In the genomic region with DNA sequence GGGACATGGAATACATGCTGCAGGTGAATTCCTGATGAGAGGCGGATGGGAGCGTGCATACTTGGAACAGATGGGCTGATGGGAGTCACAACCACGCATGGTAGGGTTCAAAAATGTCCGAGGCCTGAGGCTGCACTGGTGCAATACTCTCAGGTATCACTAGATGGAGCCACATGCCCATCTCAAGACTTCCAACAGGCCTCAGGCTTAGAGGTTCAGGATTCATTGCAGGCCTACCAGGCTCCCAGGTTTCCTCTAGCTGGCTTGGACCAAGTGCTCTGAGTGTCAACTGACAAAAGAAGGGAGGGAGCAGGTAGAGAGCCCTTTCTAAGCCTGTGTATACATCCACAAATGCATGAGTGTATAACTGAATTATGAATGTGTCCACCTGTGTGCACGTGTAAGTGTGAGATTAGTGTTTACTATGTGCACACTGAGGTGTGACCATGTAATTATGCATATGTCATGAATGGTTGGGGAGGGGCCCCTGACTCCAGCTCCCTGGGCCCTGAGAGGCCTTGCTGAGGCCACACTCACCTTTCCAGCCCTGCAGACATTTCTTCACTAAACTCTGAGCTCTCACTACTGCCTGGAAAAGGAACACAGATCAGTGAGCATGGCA, we compare ENCODE assay signal across 9 mouse cellular contexts. TPM values are rescaled to one million over a fixed set of nuclear protein-coding genes. Genes with fewer than 3 reads are reported as not detected.
A peak's percentile ranks its signal among the peaks of the same experiment; 100 is the strongest.
DNase-seq lines count a peak whose midpoint lies in the region; ATAC-seq lines count a peak whose summit lies in the region.
"Had no signal": no experiment of that assay in that cellular context is flagged by ENCODE, and none has a peak within 500 bp of the region (broad histone marks: within the 10 kb centered on the region; RNA-seq: fewer than 3 reads in every experiment).

No protein-coding gene starts in this region.

- 0 out of 2 replicates have a peak overlapping the region, but pooled peaks have one; percentile 0 for H3K9ac ChIP-seq in embryonic facial prominence, embryonic 13.5 days
- H3K9ac ChIP-seq in kidney, embryonic 16.5 days (replicated peaks; ENCODE audit: low read length), result no peak overlapping the region; the same call in 1 of the 2 replicates
- no peak overlapping the region for H3K9ac ChIP-seq in liver, embryonic 13.5 days
- H3K9ac ChIP-seq in neural tube, embryonic 14.5 days (replicated peaks; ENCODE audit: low read depth, low read length), result no peak overlapping the region
- H3K9ac ChIP-seq: heart, embryonic 13.5 days had no signal

- H3K4me3 ChIP-seq in embryonic facial prominence, embryonic 13.5 days, result no peak overlapping the region
- no peak overlapping the region for H3K4me3 ChIP-seq in heart, embryonic 10.5 days
- H3K4me3 ChIP-seq in kidney, embryonic 16.5 days (ENCODE audit: low read length), result no peak overlapping the region
- no peak overlapping the region for H3K4me3 ChIP-seq in liver, embryonic 13.5 days (replicated peaks)
- H3K4me3 ChIP-seq in neural tube, embryonic 14.5 days (ENCODE audit: low read depth, low read length), result no peak overlapping the region
- H3K4me3 ChIP-seq: heart, embryonic 13.5 days had no signal

- H3K9me3 ChIP-seq in embryonic facial prominence, embryonic 13.5 days, result no peaks in the 10 kb centered on the region
- H3K9me3 ChIP-seq in heart, embryonic 10.5 days, result no peaks in the 10 kb centered on the region
- H3K9me3 ChIP-seq in kidney, embryonic 16.5 days (ENCODE audit: low read length), result no peaks in the 10 kb centered on the region
- H3K9me3 ChIP-seq in liver, embryonic 13.5 days (replicated peaks), result no peaks in the 10 kb centered on the region
- no peaks in the 10 kb centered on the region for H3K9me3 ChIP-seq in neural tube, embryonic 14.5 days (ENCODE audit: control insufficient read depth, low read length)
- H3K9me3 ChIP-seq: heart, embryonic 13.5 days had no signal

- no peak overlapping the region for H3K27ac ChIP-seq in embryonic facial prominence, embryonic 13.5 days
- peak overlapping the region; percentile 31; the same call in 1 of the 2 replicates for H3K27ac ChIP-seq in heart, embryonic 10.5 days
- no peak overlapping the region for H3K27ac ChIP-seq in kidney, embryonic 16.5 days (ENCODE audit: low read length)
- no peak overlapping the region for H3K27ac ChIP-seq in liver, embryonic 13.5 days
- H3K27ac ChIP-seq in neural tube, embryonic 14.5 days (ENCODE audit: low read depth, low read length), result no peak overlapping the region
- H3K27ac ChIP-seq: heart, embryonic 13.5 days had no signal

- peak; percentile 35 to 51 for DNase-seq in adrenal gland, postnatal 4 days (ENCODE audit: low spot score in 2 of 2)
- peak; percentile 84 for DNase-seq in heart, embryonic 10.5 days (ENCODE audit: low spot score)
- DNase-seq in liver, embryonic 13.5 days, result peak; percentile 24
- DNase-seq in testis, postnatal 14 days (ENCODE audit: low spot score), result peak; percentile 32

- H3K27me3 ChIP-seq in embryonic facial prominence, embryonic 13.5 days, result no peaks in the 10 kb centered on the region
- H3K27me3 ChIP-seq in heart, embryonic 10.5 days (ENCODE audit: insufficient read depth, poor library complexity, severe bottlenecking), result no peaks in the 10 kb centered on the region
- no peaks in the 10 kb centered on the region for H3K27me3 ChIP-seq in kidney, embryonic 16.5 days (ENCODE audit: insufficient read depth, low read length)
- no peaks in the 10 kb centered on the region for H3K27me3 ChIP-seq in liver, embryonic 13.5 days
- H3K27me3 ChIP-seq in neural tube, embryonic 14.5 days (ENCODE audit: control insufficient read depth, insufficient read depth, low read length), result no peaks in the 10 kb centered on the region
- H3K27me3 ChIP-seq: heart, embryonic 13.5 days had no signal

- H3K4me1 ChIP-seq in embryonic facial prominence, embryonic 13.5 days, result peaks cover 3% of the 10 kb centered on the region
- H3K4me1 ChIP-seq in heart, embryonic 10.5 days, result peaks cover 19% of the 10 kb centered on the region
- peaks cover 1% of the 10 kb centered on the region; the same call in 1 of the 2 replicates for H3K4me1 ChIP-seq in kidney, embryonic 16.5 days (ENCODE audit: insufficient read depth, low read length)
- peaks cover 6% of the 10 kb centered on the region for H3K4me1 ChIP-seq in liver, embryonic 13.5 days (replicated peaks)
- H3K4me1 ChIP-seq in neural tube, embryonic 14.5 days (ENCODE audit: control insufficient read depth, insufficient read depth, low read length), result no peaks in the 10 kb centered on the region

- ATAC-seq in CD4-positive, CD25-positive, alpha-beta regulatory T cell, adult 4 months, result peak; percentile 47
- ATAC-seq in embryonic facial prominence, embryonic 13.5 days (ENCODE audit: insufficient number of reproducible peaks, insufficient read depth, low FRiP score, low TSS enrichment, low read depth), result 0 out of 2 replicates have a peak, but pooled peaks have one; percentile 57
- ATAC-seq in kidney, embryonic 16.5 days (ENCODE audit: low FRiP score, low TSS enrichment), result peak; percentile 55
- no peak for ATAC-seq in liver, embryonic 13.5 days (ENCODE audit: low read depth)
- ATAC-seq in neural tube, embryonic 14.5 days (ENCODE audit: low read depth), result peak; percentile 81

- 26% methylated on average over 5 of the region's 5 CpGs for WGBS in embryonic facial prominence, embryonic 13.5 days
- WGBS in heart, embryonic 10.5 days, result 32% methylated on average over 5 of the region's 5 CpGs
- 17% methylated on average over 5 of the region's 5 CpGs for WGBS in kidney, embryonic 16.5 days
- 21% methylated on average over 5 of the region's 5 CpGs for WGBS in liver, embryonic 13.5 days (ENCODE audit: insufficient replicate concordance)
- 30% methylated on average over 5 of the region's 5 CpGs for WGBS in neural tube, embryonic 14.5 days

- no peak overlapping the region for H3K4me2 ChIP-seq in embryonic facial prominence, embryonic 13.5 days
- no peak overlapping the region for H3K4me2 ChIP-seq in kidney, embryonic 16.5 days (replicated peaks; ENCODE audit: low read depth, low read length)
- no peak overlapping the region for H3K4me2 ChIP-seq in liver, embryonic 13.5 days
- no peak overlapping the region for H3K4me2 ChIP-seq in neural tube, embryonic 14.5 days (ENCODE audit: low read depth, low read length)
- H3K4me2 ChIP-seq: heart, embryonic 13.5 days had no signal

- no peaks in the 10 kb centered on the region for H3K36me3 ChIP-seq in embryonic facial prominence, embryonic 13.5 days
- H3K36me3 ChIP-seq in heart, embryonic 10.5 days, result no peaks in the 10 kb centered on the region
- H3K36me3 ChIP-seq in kidney, embryonic 16.5 days (ENCODE audit: insufficient read depth, low read length), result no peaks in the 10 kb centered on the region
- H3K36me3 ChIP-seq in liver, embryonic 13.5 days, result no peaks in the 10 kb centered on the region
- peaks cover 17% of the 10 kb centered on the region for H3K36me3 ChIP-seq in neural tube, embryonic 14.5 days (ENCODE audit: control insufficient read depth, insufficient read depth, low read length)
- H3K36me3 ChIP-seq: heart, embryonic 13.5 days had no signal

RNA-seq across cellular contexts. Expression of a gene that starts 23.4 kb away (rescaled TPM):
- under 1 TPM in 1 of 2 experiments, not detected in 1; 0.30 TPM for polyA plus RNA-seq in CD4-positive, CD25-positive, alpha-beta regulatory T cell, adult 4 months (2017; shearing (Covaris generic))
- total RNA-seq in adrenal gland, postnatal 4 days (2021), result 10 to 100 TPM; 35.7 to 39.7 TPM
- 11.2 and 13.5 TPM in 2 replicates for polyA plus RNA-seq in embryonic facial prominence, embryonic 13.5 days (2015; fragmentation: Nextera tagmentation; extraction: Ambion mirVana)
- polyA plus RNA-seq in heart, embryonic 10.5 days (2016; fragmentation: Nextera tagmentation; extraction: Ambion mirVana), result 10.5 and 13.3 TPM in 2 replicates
- polyA plus RNA-seq in kidney, embryonic 16.5 days (2015; fragmentation: Nextera tagmentation; extraction: Ambion mirVana), result 10.9 and 13.6 TPM in 2 replicates
- polyA plus RNA-seq in liver, embryonic 13.5 days (2015; fragmentation: Nextera tagmentation; extraction: Ambion mirVana), result 1.2 and 1.4 TPM in 2 replicates
- 57.1 and 65.7 TPM in 2 replicates for polyA plus RNA-seq in neural tube, embryonic 14.5 days (2014; fragmentation: Nextera tagmentation; extraction: Ambion mirVana)

Comparison
In these comparisons a context has a peak if more than half of its experiments do, and no peak if none do; other contexts are left out.
1. DNase-seq: peak in every context shown above with its lines; median percentile 84 in heart, embryonic 10.5 days; 43 in adrenal gland, postnatal 4 days; 32 in testis, postnatal 14 days; 24 in liver, embryonic 13.5 days.